Mouse (Mus musculus) lung, postnatal 0 days (tissue): Measurements from ENCODE around the gene Tbc1d15. TPM values are rescaled to one million over a fixed set of nuclear protein-coding genes. Genes with fewer than 3 reads are reported as not detected.

ENCODE experiments used
- ATAC-seq: fragments of 200-750 bp; cut with Nextera tagmentation; 2 replicates; pipeline ENCODE4 v1.8.0; 2017; ENCODE audit warnings: moderate library complexity
- DNase-seq: peaks from one replicate; pipeline ENCODE4 v3.0.0-alpha.2; 2016; ENCODE audit warnings: low spot score
- H3K27ac ChIP-seq: fragments of 300-500 bp; sonication (generic); 2 replicates; pipeline ENCODE4 v1.5.1; 2014; ENCODE audit warnings: antibody characterized with exemption, mild to moderate bottlenecking, low read length, mixed read lengths
- H3K27me3 ChIP-seq: fragments of 300-500 bp; sonication (generic); replicated peaks from 2 replicates; pipeline ENCODE4 v1.6.1; 2014; ENCODE audit warnings: low read length, mixed read lengths; ENCODE audit not compliant: insufficient read depth
- H3K36me3 ChIP-seq: fragments of 300-500 bp; sonication (generic); 2 replicates; pipeline ENCODE4 v1.6.1; 2014; ENCODE audit warnings: low read length, mixed read lengths; ENCODE audit not compliant: insufficient read depth
- H3K4me1 ChIP-seq: fragments of 300-500 bp; sonication (generic); 2 replicates; pipeline ENCODE4 v1.6.1; 2014; ENCODE audit warnings: antibody characterized with exemption, low read depth, low read length, mixed read lengths; ENCODE audit not compliant: insufficient read depth
- H3K4me2 ChIP-seq: fragments of 300-500 bp; sonication (generic); replicated peaks from 2 replicates; pipeline ENCODE4 v1.6.1; 2014; ENCODE audit warnings: low read depth, mild to moderate bottlenecking, low read length, moderate library complexity, mixed read lengths
- H3K4me3 ChIP-seq: fragments of 300-500 bp; sonication (generic); 2 replicates; pipeline ENCODE4 v1.5.1; 2014; ENCODE audit warnings: low read depth, low read length
- H3K9ac ChIP-seq: fragments of 300-500 bp; sonication (generic); replicated peaks from 2 replicates; pipeline ENCODE4 v1.6.1; 2014; ENCODE audit warnings: low read depth, mild to moderate bottlenecking
- H3K9me3 ChIP-seq: fragments of 300-500 bp; sonication (generic); 2 replicates; pipeline ENCODE4 v1.6.1; 2016; ENCODE audit warnings: low read length, mixed read lengths
- CTCF ChIP-seq: IDR thresholded peaks from 2 replicates; pipeline ENCODE4 v1.5.1; 2016; ENCODE audit warnings: antibody characterized with exemption, mild to moderate bottlenecking
- EP300 ChIP-seq: IDR thresholded peaks from 2 replicates; pipeline ENCODE4 v1.6.1; 2016; ENCODE audit warnings: antibody characterized with exemption, mild to moderate bottlenecking, control low read depth
- WGBS: fragments of 180-500 bp; shearing (Covaris S2); extraction: QIAGEN DNeasy Blood & Tissue Kit; methylation state at CpG from one replicate; pipeline ENCODE4 v1.1.7; 2014; 5-methylcytosine and 5-hydroxymethylcytosine counted together
- polyA plus RNA-seq: library from polyadenylated mRNA; unstranded; fragments of >200 nt; fragmentation: Nextera tagmentation; extraction: Ambion mirVana; gene quantifications from 2 replicates; pipeline ENCODE4 v1.2.1, GENCODE M21; 2015

The Tbc1d15 gene
- polyA plus RNA-seq, 1 experiment from 2014 or later = 47.9 TPM

- H3K4me3 ChIP-seq = no peak overlapping the region
- WGBS = 59% methylated on average over 4 of the region's 4 CpGs
- peaks cover 15% of the 10 kb centered on the region; the same call in 1 of the 2 replicates for H3K36me3 ChIP-seq
- no peaks in the 10 kb centered on the region for H3K27me3 ChIP-seq
- ATAC-seq = no peak
- no peaks in the 10 kb centered on the region for H3K9me3 ChIP-seq
- no peak overlapping the region for H3K9ac ChIP-seq
- TF ChIP-seq CTCF = no peak
- no peak for TF ChIP-seq EP300
- no peak overlapping the region for H3K4me2 ChIP-seq
- H3K4me1 ChIP-seq = no peaks in the 10 kb centered on the region
- no peak for DNase-seq
- H3K27ac ChIP-seq = no peak overlapping the region
These were observed 14.5 kb downstream of the Tbc1d15 start for GRCm38 (mm10) chr10:115236733-115237132.

- WGBS = 91% methylated on average over 9 of the region's 9 CpGs
- H3K27me3 ChIP-seq = no peaks in the 10 kb centered on the region
- H3K9me3 ChIP-seq = no peaks in the 10 kb centered on the region
- H3K27ac ChIP-seq = no peak overlapping the region
- H3K9ac ChIP-seq = no peak overlapping the region
- DNase-seq = no peak
- H3K4me1 ChIP-seq = no peaks in the 10 kb centered on the region
- H3K36me3 ChIP-seq = peaks cover 21% of the 10 kb centered on the region; the same call in 1 of the 2 replicates
- TF ChIP-seq CTCF (no peak), EP300 (no peak)
- no peak for ATAC-seq
- H3K4me3 ChIP-seq = no peak overlapping the region
- H3K4me2 ChIP-seq = no peak overlapping the region
These were observed 15.8 kb downstream of the Tbc1d15 start for GRCm38 (mm10) chr10:115235501-115235900.

DNA sequence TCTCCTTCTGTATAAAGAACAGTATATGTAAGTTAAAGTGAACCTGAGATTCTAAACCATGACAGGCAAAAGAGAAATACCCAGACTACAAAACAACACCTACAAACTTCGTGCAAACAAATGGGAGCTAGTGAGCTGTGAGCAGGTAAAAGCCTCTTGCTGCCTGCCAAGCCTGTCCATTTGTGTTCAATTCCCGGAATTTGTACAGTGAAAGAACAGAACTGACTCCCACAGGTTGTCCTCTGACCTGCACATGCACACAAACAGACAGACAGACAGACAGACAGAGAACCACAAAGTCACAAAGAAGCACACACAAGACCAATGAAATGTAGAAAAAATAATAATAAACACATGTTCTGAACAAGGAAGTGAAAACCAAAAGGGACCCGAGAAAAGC, 17.5 kb downstream of the Tbc1d15 start:
- no peaks in the 10 kb centered on the region for H3K4me1 ChIP-seq
- ATAC-seq (no peak), DNase-seq (no peak)
- H3K36me3 ChIP-seq = peaks cover 15% of the 10 kb centered on the region; the same call in 1 of the 2 replicates
- no peak overlapping the region for H3K4me3 ChIP-seq
- TF ChIP-seq EP300 = no peak
- TF ChIP-seq CTCF = no peak
- H3K27ac ChIP-seq = no peak overlapping the region
- WGBS = 81% methylated on average over 3 of the region's 3 CpGs
- H3K9me3 ChIP-seq = no peaks in the 10 kb centered on the region
- no peaks in the 10 kb centered on the region for H3K27me3 ChIP-seq
- H3K9ac ChIP-seq = no peak overlapping the region
- no peak overlapping the region for H3K4me2 ChIP-seq

DNA sequence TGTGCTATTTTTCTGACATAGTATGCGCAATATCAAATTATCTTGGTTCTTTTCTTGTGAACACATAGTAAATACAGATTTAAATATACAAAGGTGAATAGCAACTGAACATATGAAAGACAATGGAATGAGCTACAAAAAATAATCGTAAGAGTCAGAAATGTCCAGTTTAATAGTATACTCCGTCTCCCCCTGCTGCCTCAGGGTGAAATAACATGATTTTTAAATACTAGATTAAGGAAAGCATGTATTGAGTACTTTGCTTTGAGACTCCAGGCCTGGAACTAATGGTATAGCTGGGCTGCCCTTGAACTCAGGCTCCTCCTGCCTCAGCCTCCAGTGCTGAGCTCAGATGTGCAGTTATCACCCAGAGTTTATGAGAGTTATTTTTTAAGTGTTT, 18.8 kb downstream of the Tbc1d15 start:
- no peak overlapping the region for H3K9ac ChIP-seq
- H3K27ac ChIP-seq = no peak overlapping the region
- no peak overlapping the region for H3K4me3 ChIP-seq
- ATAC-seq (no peak), DNase-seq (no peak)
- no peaks in the 10 kb centered on the region for H3K9me3 ChIP-seq
- no peaks in the 10 kb centered on the region for H3K27me3 ChIP-seq
- TF ChIP-seq EP300 = no peak
- peak; percentile 34 for TF ChIP-seq CTCF
- H3K36me3 ChIP-seq = peaks cover 9% of the 10 kb centered on the region; the same call in 1 of the 2 replicates
- no peaks in the 10 kb centered on the region for H3K4me1 ChIP-seq
- 85% methylated on average over 3 of the region's 3 CpGs for whole genome bisulfite sequencing
- no peak overlapping the region for H3K4me2 ChIP-seq

GRCm38 (mm10) chr10:115229023-115229422, 22.2 kb downstream of the Tbc1d15 start:
- H3K4me2 ChIP-seq = no peak overlapping the region
- peaks cover 5% of the 10 kb centered on the region; the same call in 1 of the 2 replicates for H3K36me3 ChIP-seq
- 75% methylated on average over 9 of the region's 9 CpGs for whole genome bisulfite sequencing
- no peaks in the 10 kb centered on the region for H3K4me1 ChIP-seq
- H3K9ac ChIP-seq = no peak overlapping the region
- H3K4me3 ChIP-seq = no peak overlapping the region
- DNase-seq = no peak
- no peaks in the 10 kb centered on the region for H3K9me3 ChIP-seq
- no peak overlapping the region for H3K27ac ChIP-seq
- TF ChIP-seq CTCF (no peak), EP300 (no peak)
- no peaks in the 10 kb centered on the region for H3K27me3 ChIP-seq
- no peak for ATAC-seq

DNA sequence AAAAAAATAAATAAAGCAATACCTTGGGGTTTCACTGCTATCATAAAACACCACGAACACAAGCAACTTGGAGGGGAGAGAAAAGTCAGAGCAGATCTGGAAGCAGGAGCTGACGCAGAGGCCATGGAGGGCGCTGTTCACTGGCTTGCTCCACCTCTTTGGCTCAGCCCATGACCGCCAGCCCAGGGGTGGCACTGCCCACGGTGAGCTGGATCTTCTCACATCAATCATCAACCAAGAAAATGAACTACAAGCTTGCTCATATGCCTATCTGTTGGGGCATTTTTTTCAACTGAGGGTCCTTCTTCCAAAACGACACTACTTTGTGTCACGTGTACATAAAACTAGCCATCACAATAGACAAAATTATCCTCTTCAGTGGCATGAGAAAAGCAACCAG, 24.7 kb downstream of the Tbc1d15 start:
- no peak for ATAC-seq
- no peaks in the 10 kb centered on the region for H3K9me3 ChIP-seq
- H3K27ac ChIP-seq = no peak overlapping the region
- no peak for DNase-seq
- H3K4me2 ChIP-seq = no peak overlapping the region
- WGBS = 83% methylated on average over 7 of the region's 7 CpGs
- H3K27me3 ChIP-seq = no peaks in the 10 kb centered on the region
- no peaks in the 10 kb centered on the region for H3K4me1 ChIP-seq
- H3K36me3 ChIP-seq = peaks cover 5% of the 10 kb centered on the region; the same call in 1 of the 2 replicates
- TF ChIP-seq CTCF (no peak), EP300 (no peak)
- no peak overlapping the region for H3K4me3 ChIP-seq
- no peak overlapping the region for H3K9ac ChIP-seq

- no peak overlapping the region for H3K4me3 ChIP-seq
- no peaks in the 10 kb centered on the region for H3K27me3 ChIP-seq
- no peak overlapping the region for H3K9ac ChIP-seq
- H3K36me3 ChIP-seq = no peaks in the 10 kb centered on the region
- TF ChIP-seq EP300 (no peak), CTCF (no peak)
- H3K27ac ChIP-seq = no peak overlapping the region
- H3K9me3 ChIP-seq = no peaks in the 10 kb centered on the region
- 81% methylated on average over 3 of the region's 3 CpGs for WGBS
- ATAC-seq (no peak), DNase-seq (no peak)
- no peaks in the 10 kb centered on the region for H3K4me1 ChIP-seq
- H3K4me2 ChIP-seq = no peak overlapping the region
These were observed 27.4 kb downstream of the Tbc1d15 start for GRCm38 (mm10) chr10:115223845-115224244.
